In the genomic region with DNA sequence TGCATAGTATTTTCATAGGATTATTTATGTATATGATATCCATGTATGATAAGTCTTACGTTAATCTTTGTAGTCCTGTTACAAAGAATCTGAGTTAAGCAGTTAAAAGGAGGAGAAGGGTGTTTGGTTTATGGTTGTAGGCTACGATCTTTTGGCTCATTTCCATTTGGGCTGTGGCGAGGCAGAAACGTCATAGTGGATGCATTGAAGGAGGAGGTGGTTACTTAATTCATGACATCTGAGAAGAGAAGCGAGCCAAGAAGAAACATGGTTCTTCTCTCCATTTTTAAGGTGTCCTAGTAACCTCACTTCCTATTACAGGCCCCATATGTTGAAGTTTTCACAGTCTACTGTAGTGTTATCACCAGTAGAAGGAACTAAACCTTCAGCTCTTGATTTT, we compare ENCODE assay signal across 28 mouse cellular contexts.
A peak's percentile ranks its signal among the peaks of the same experiment; 100 is the strongest.
DNase-seq lines count a peak whose midpoint lies in the region; ATAC-seq and TF ChIP-seq lines count a peak whose summit lies in the region.
"Had no signal": no experiment of that assay in that cellular context is flagged by ENCODE, and none has a peak within 500 bp of the region (broad histone marks: within the 10 kb centered on the region; RNA-seq: fewer than 3 reads in every experiment).

No protein-coding gene starts in this region.

- intact Hi-C loops in heart, adult 2 months (cut with DNase I): no loop called here

- no peak for TF ChIP-seq EP300 in heart, adult 2 months (IDR thresholded peaks at IDR 0.05; ENCODE audit: insufficient read depth, low read depth, low read length)

- 87% methylated on average over 5 of the region's 5 CpGs for WGBS in midbrain, embryonic 11.5 days
- WGBS in midbrain, embryonic 10.5 days: 92% methylated on average over 5 of the region's 5 CpGs
- WGBS in heart, adult 2 months: 73% methylated on average over 5 of the region's 5 CpGs

- H3K9ac ChIP-seq in midbrain, embryonic 11.5 days (ENCODE audit: low read length): no peak overlapping the region
- H3K9ac ChIP-seq in heart, adult 2 months (ENCODE audit: low read depth, low read length): no peak overlapping the region
- H3K9ac ChIP-seq: forebrain, postnatal 0 days; heart, embryonic 13.5 days; hindbrain, embryonic 14.5 days had no signal

- no peaks in the 10 kb centered on the region for H3K36me3 ChIP-seq in midbrain, embryonic 11.5 days (ENCODE audit: control insufficient read depth, insufficient read depth, low read length)
- no peaks in the 10 kb centered on the region for H3K36me3 ChIP-seq in midbrain, embryonic 10.5 days
- no peaks in the 10 kb centered on the region for H3K36me3 ChIP-seq in heart, adult 2 months (ENCODE audit: control insufficient read depth, insufficient read depth, low read length)
- H3K36me3 ChIP-seq: heart, embryonic 10.5 days; heart, embryonic 13.5 days had no signal

- no peaks in the 10 kb centered on the region for H3K27me3 ChIP-seq in midbrain, embryonic 11.5 days (ENCODE audit: control insufficient read depth, insufficient read depth, low read length)
- no peaks in the 10 kb centered on the region for H3K27me3 ChIP-seq in midbrain, embryonic 10.5 days (ENCODE audit: low read depth, poor library complexity, severe bottlenecking)
- no peaks in the 10 kb centered on the region for H3K27me3 ChIP-seq in heart, adult 2 months (ENCODE audit: control insufficient read depth, insufficient read depth, low read length)
- H3K27me3 ChIP-seq: heart, embryonic 13.5 days had no signal

- H3K4me2 ChIP-seq in midbrain, embryonic 11.5 days: no peak overlapping the region
- H3K4me2 ChIP-seq: heart, embryonic 13.5 days; hindbrain, embryonic 14.5 days had no signal

- no peak for TF ChIP-seq CTCF in heart, adult 2 months (IDR thresholded peaks at IDR 0.05)

- ATAC-seq in midbrain, embryonic 11.5 days (ENCODE audit: low FRiP score): no peak
- ATAC-seq: activated CD4-positive, CD25-positive, alpha-beta regulatory T cell, adult 4 months; forebrain, embryonic 14.5 days; forebrain, postnatal 0 days; hindbrain, postnatal 0 days; inflammation-experienced regulatory T-cells, adult 6 months; intestine, embryonic 16.5 days had no signal

- H3K27ac ChIP-seq in midbrain, embryonic 11.5 days (ENCODE audit: low read depth, low read length): no peak overlapping the region
- H3K27ac ChIP-seq in midbrain, embryonic 10.5 days (replicated peaks): no peak overlapping the region
- H3K27ac ChIP-seq in heart, adult 2 months: no peak overlapping the region
- H3K27ac ChIP-seq: forebrain, embryonic 10.5 days; heart, embryonic 10.5 days; heart, embryonic 13.5 days; hindbrain, embryonic 14.5 days; hindbrain, postnatal 0 days had no signal

- TF ChIP-seq POLR2A in heart, adult 2 months (IDR thresholded peaks at IDR 0.05; ENCODE audit: insufficient read depth, low read depth, low read length): no peak

- peak; percentile 49 for DNase-seq in midbrain, embryonic 11.5 days (ENCODE audit: low spot score, missing footprints)
- DNase-seq in midbrain, embryonic 10.5 days (ENCODE audit: low spot score): no peak
- DNase-seq in NIH3T3 (ENCODE audit: low read depth): peak; percentile 36
- peak; percentile 59 for DNase-seq in gonadal fat pad, adult 2 months (ENCODE audit: low read depth)
- peak; percentile 40 for DNase-seq in naive thymus-derived CD4-positive, alpha-beta T cell, adult 2 months (ENCODE audit: low read depth)
- no peak for DNase-seq in frontal cortex, postnatal 14 days (ENCODE audit: low spot score in 2 of 2)
- no peak for DNase-seq in gastrocnemius, postnatal 25 days
- no peak for DNase-seq in heart, adult 2 months
- DNase-seq: adrenal gland, adult 8-10 months; adrenal gland, postnatal 25 days; cerebellum, adult 11-12 months; cerebellum, adult 8-10 months; cerebellum, postnatal 10 days; cerebellum, postnatal 36 days; forebrain, postnatal 0 days; gastrocnemius, postnatal 10 days; heart, adult 18-20 months; heart, postnatal 14 days; heart, postnatal 4 days had no signal

- no peaks in the 10 kb centered on the region for H3K4me1 ChIP-seq in midbrain, embryonic 11.5 days (ENCODE audit: control insufficient read depth, insufficient read depth, low read length)
- H3K4me1 ChIP-seq in midbrain, embryonic 10.5 days: no peaks in the 10 kb centered on the region
- no peaks in the 10 kb centered on the region; the same call in none of the 2 replicates for H3K4me1 ChIP-seq in heart, adult 2 months (ENCODE audit: control insufficient read depth, insufficient read depth, low read length)
- H3K4me1 ChIP-seq: forebrain, embryonic 10.5 days; heart, embryonic 10.5 days had no signal

- H3K9me3 ChIP-seq in midbrain, embryonic 11.5 days (ENCODE audit: control insufficient read depth, low read length): no peaks in the 10 kb centered on the region
- no peaks in the 10 kb centered on the region for H3K9me3 ChIP-seq in midbrain, embryonic 10.5 days (replicated peaks)
- H3K9me3 ChIP-seq: forebrain, embryonic 10.5 days; heart, embryonic 10.5 days; heart, embryonic 13.5 days had no signal

- peaks cover 3% of the 10 kb centered on the region; the same call in 1 of the 2 replicates for H3K79me2 ChIP-seq in heart, adult 2 months (replicated peaks; ENCODE audit: control insufficient read depth, insufficient read depth, low read length)

- no peak overlapping the region for H3K4me3 ChIP-seq in midbrain, embryonic 11.5 days (ENCODE audit: low read depth, low read length)
- H3K4me3 ChIP-seq in midbrain, embryonic 10.5 days: no peak overlapping the region
- no peak overlapping the region for H3K4me3 ChIP-seq in heart, adult 2 months
- H3K4me3 ChIP-seq: forebrain, embryonic 10.5 days; heart, embryonic 10.5 days; heart, embryonic 13.5 days had no signal

Comparison
In these comparisons a context has a peak if more than half of its experiments do, and no peak if none do; other contexts are left out.
1. DNase-seq: peak in midbrain, embryonic 11.5 days (single experiment), NIH3T3 (single experiment), gonadal fat pad, adult 2 months (single experiment) and naive thymus-derived CD4-positive, alpha-beta T cell, adult 2 months (single experiment); none in midbrain, embryonic 10.5 days (single experiment), frontal cortex, postnatal 14 days (0 of 2), gastrocnemius, postnatal 25 days (single experiment) and heart, adult 2 months (0 of 2).